Mouse (Mus musculus) bone marrow, adult 2 months (tissue): ENCODE measurements at regions not wholly inside any gene's neighbourhood (a gene's known extent, or its start where the extent isn't known, plus 50 kb on each side); places are given as distances from the start of the nearest gene placed in this dataset.

Source experiments
- CTCF ChIP-seq: fragments of 200-500 bp; IDR thresholded peaks from 2 replicates; pipeline ENCODE4 v1.5.1; 2011; ENCODE audit warnings: low read length, control low read depth; ENCODE audit not compliant: control insufficient read depth, insufficient read depth
- POLR2A ChIP-seq: fragments of 200-500 bp; IDR thresholded peaks from 2 replicates; pipeline ENCODE4 v1.6.1; 2011; ENCODE audit warnings: low read depth, mild to moderate bottlenecking, control low read depth, low read length, borderline replicate concordance; ENCODE audit not compliant: control insufficient read depth

GRCm38 (mm10) chr3:35168676-35169075 is 518.5 kb downstream of the Sox2 start:
- TF ChIP-seq POLR2A (no peak), CTCF (no peak)
